Mouse (Mus musculus) heart, embryonic 14.5 days (tissue): ENCODE results near the gene Baiap2l2. TPM values are rescaled to one million over a fixed set of nuclear protein-coding genes. Genes with fewer than 3 reads are reported as not detected.
A peak's percentile ranks its signal among the peaks of the same experiment; 100 is the strongest.

Experiments used
- ATAC-seq: fragments of 200-750 bp; cut with Nextera tagmentation; 2 replicates; pipeline ENCODE4 v1.8.0; 2017; ENCODE audit warnings: low read depth, moderate TSS enrichment; ENCODE audit not compliant: insufficient number of reproducible peaks, insufficient read depth, low FRiP score
- H3K27ac ChIP-seq, 2 experiments: fragments of 200-500 bp in 1 of 2; fragments of 300-500 bp in 1 of 2; sonication (generic) in 1 of 2; replicated peaks in 1 of 2; 2 replicates each; pipeline ENCODE4 v1.5.1; 2012 to 2014; ENCODE audit warnings: low read depth in 2 of 2, low read length in 2 of 2, control low read depth in 1 of 2, mild to moderate bottlenecking in 1 of 2, mixed read lengths in 1 of 2; ENCODE audit not compliant: control insufficient read depth in 1 of 2, insufficient read depth in 1 of 2
- H3K27me3 ChIP-seq: fragments of 300-500 bp; sonication (generic); 2 replicates; pipeline ENCODE4 v1.6.1; 2014; ENCODE audit warnings: mild to moderate bottlenecking, low read length, control low read depth; ENCODE audit not compliant: control insufficient read depth, insufficient read depth
- H3K36me3 ChIP-seq: fragments of 300-500 bp; sonication (generic); 2 replicates; pipeline ENCODE4 v1.6.1; 2014; ENCODE audit warnings: mild to moderate bottlenecking, control low read depth, low read length, mixed read lengths; ENCODE audit not compliant: control insufficient read depth, insufficient read depth
- H3K4me1 ChIP-seq, 2 experiments: fragments of 200-500 bp in 1 of 2; fragments of 300-500 bp in 1 of 2; sonication (generic) in 1 of 2; 2 replicates each; pipeline ENCODE4 v1.6.1; 2012 to 2014; ENCODE audit warnings: low read length in 2 of 2, control low read depth in 1 of 2, mixed read lengths in 1 of 2; ENCODE audit not compliant: control insufficient read depth in 2 of 2, insufficient read depth in 2 of 2
- H3K4me2 ChIP-seq: fragments of 300-500 bp; sonication (generic); 2 replicates; pipeline ENCODE4 v1.6.1; 2014; ENCODE audit warnings: mild to moderate bottlenecking, low read length
- H3K4me3 ChIP-seq, 2 experiments: fragments of 200-500 bp in 1 of 2; fragments of 300-500 bp in 1 of 2; sonication (generic) in 1 of 2; 2 replicates each; pipeline ENCODE4 v1.5.1; 2012 to 2014; ENCODE audit warnings: low read length in 2 of 2, mild to moderate bottlenecking in 2 of 2, control low read depth in 1 of 2, low read depth in 1 of 2, moderate library complexity in 1 of 2; ENCODE audit not compliant: control insufficient read depth in 1 of 2, insufficient read depth in 1 of 2
- H3K9ac ChIP-seq: fragments of 300-500 bp; sonication (generic); 2 replicates; pipeline ENCODE4 v1.6.1; 2014; ENCODE audit warnings: mild to moderate bottlenecking, low read length
- H3K9me3 ChIP-seq: fragments of 300-500 bp; sonication (generic); 2 replicates; pipeline ENCODE4 v1.6.1; 2016; ENCODE audit warnings: low read length, control low read depth; ENCODE audit not compliant: control insufficient read depth
- WGBS: fragments of 180-500 bp; shearing (Covaris S2); extraction: QIAGEN DNeasy Blood & Tissue Kit; methylation state at CpG from one replicate; pipeline ENCODE4 v1.1.7; 2014; 5-methylcytosine and 5-hydroxymethylcytosine counted together
- polyA plus RNA-seq: library from polyadenylated mRNA; unstranded; fragments of >200 nt; fragmentation: Nextera tagmentation; extraction: Ambion mirVana; gene quantifications from 2 replicates; pipeline ENCODE4 v1.2.1, GENCODE M21; 2014

Gene Baiap2l2
- polyA plus RNA-seq, 1 experiment from 2014 or later: 13.9 TPM

- Histone ChIP-seq H3K36me3 (no peaks in the 10 kb centered on the region), H3K9ac (peak overlapping the region; percentile 78), H3K27ac (peak overlapping the region in 1 of 2 experiments; percentile 51; a peak in 2 of 4 replicates), H3K9me3 (no peaks in the 10 kb centered on the region), H3K27me3 (peaks cover 37% of the 10 kb centered on the region), H3K4me3 (peak overlapping the region; percentile 62 to 78), H3K4me2 (peak overlapping the region; percentile 98), H3K4me1 (peaks cover 8% of the 10 kb centered on the region in 2 experiments; a peak in 3 of 4 replicates)
- WGBS: under 1% methylated on average over 40 of the region's 62 CpGs
- ATAC-seq: peak; percentile 52
Observed at GRCm38 (mm10) chr15:79261095-79261725, 24.1 kb downstream of the Baiap2l2 start.

GRCm38 (mm10) chr15:79258521-79258920 lies 26.8 kb downstream of the Baiap2l2 start:
- no peaks in the 10 kb centered on the region for H3K36me3 ChIP-seq
- H3K4me3 ChIP-seq: no peak overlapping the region
- peaks cover 10 to 11% of the 10 kb centered on the region in 2 experiments; a peak in 3 of 4 replicates for H3K4me1 ChIP-seq
- peaks cover 36% of the 10 kb centered on the region for H3K27me3 ChIP-seq
- no peak for ATAC-seq
- WGBS: 41% methylated on average over 16 of the region's 17 CpGs
- H3K9me3 ChIP-seq: no peaks in the 10 kb centered on the region
- H3K4me2 ChIP-seq: no peak overlapping the region
- H3K27ac ChIP-seq: no peak overlapping the region
- no peak overlapping the region for H3K9ac ChIP-seq

GRCm38 (mm10) chr15:79254661-79255060 lies 30.7 kb downstream of the Baiap2l2 start, which contains the start of gene Slc16a8:
Gene Slc16a8, minus strand, starts transcription at chr15:79254761.
- Histone ChIP-seq H3K4me3 (no peak within 1 kb of the TSS), H3K4me2 (no peak within 1 kb of the TSS), H3K9ac (no peak within 1 kb of the TSS), H3K9me3 (no peaks in the 10 kb centered on the region), H3K27ac (no peak within 1 kb of the TSS), H3K27me3 (peaks cover 20% of the 10 kb centered on the region), H3K4me1 (peaks cover 9 to 17% of the 10 kb centered on the region in 2 experiments), H3K36me3 (no peaks in the 10 kb centered on the region)
- 33% methylated on average over 3 of the region's 3 CpGs for WGBS
- ATAC-seq: no peak

GRCm38 (mm10) chr15:79252580-79252979 lies 32.8 kb downstream of the Baiap2l2 start:
- Histone ChIP-seq H3K27me3 (peaks cover 18% of the 10 kb centered on the region), H3K4me2 (peak overlapping the region; percentile 90), H3K4me1 (peaks cover 9 to 17% of the 10 kb centered on the region in 2 experiments), H3K9me3 (no peaks in the 10 kb centered on the region), H3K36me3 (peaks cover 14% of the 10 kb centered on the region; the same call in 1 of the 2 replicates), H3K9ac (peak overlapping the region; percentile 80), H3K4me3 (peak overlapping the region; percentile 43 to 45), H3K27ac (no peak overlapping the region)
- 26% methylated on average over 23 of the region's 24 CpGs for WGBS
- ATAC-seq: no peak

GRCm38 (mm10) chr15:79251781-79252491 lies 33.4 kb downstream of the Baiap2l2 start:
- Histone ChIP-seq H3K9ac (peak overlapping the region; percentile 80), H3K4me3 (peak overlapping the region; percentile 43 to 45), H3K36me3 (peaks cover 17% of the 10 kb centered on the region), H3K4me2 (peak overlapping the region; percentile 90), H3K9me3 (no peaks in the 10 kb centered on the region), H3K27me3 (peaks cover 18% of the 10 kb centered on the region), H3K27ac (no peak overlapping the region), H3K4me1 (peaks cover 9 to 17% of the 10 kb centered on the region in 2 experiments)
- WGBS: 2% methylated on average over 61 of the region's 61 CpGs
- ATAC-seq: no peak; the same call in 1 of the 2 replicates

- 54% methylated on average over 7 of the region's 7 CpGs for WGBS
- H3K4me2 ChIP-seq: no peak overlapping the region; the same call in 1 of the 2 replicates
- H3K4me3 ChIP-seq: no peak overlapping the region
- peaks cover 9 to 17% of the 10 kb centered on the region in 2 experiments for H3K4me1 ChIP-seq
- H3K27ac ChIP-seq: no peak overlapping the region
- H3K9ac ChIP-seq: no peak overlapping the region
- no peak for ATAC-seq
- no peaks in the 10 kb centered on the region for H3K9me3 ChIP-seq
- peaks cover 18% of the 10 kb centered on the region for H3K27me3 ChIP-seq
- H3K36me3 ChIP-seq: peaks cover 25% of the 10 kb centered on the region
Observed at GRCm38 (mm10) chr15:79251168-79251567, 34.2 kb downstream of the Baiap2l2 start.

GRCm38 (mm10) chr15:79250236-79250635 lies 35.1 kb downstream of the Baiap2l2 start:
- Histone ChIP-seq H3K4me2 (no peak overlapping the region), H3K27ac (no peak overlapping the region), H3K4me1 (peaks cover 9 to 19% of the 10 kb centered on the region in 2 experiments), H3K27me3 (peaks cover 18% of the 10 kb centered on the region), H3K36me3 (peaks cover 34% of the 10 kb centered on the region), H3K9me3 (no peaks in the 10 kb centered on the region), H3K9ac (no peak overlapping the region), H3K4me3 (no peak overlapping the region)
- ATAC-seq: no peak
- WGBS: 81% methylated on average over 2 of the region's 2 CpGs
